Mouse (Mus musculus) testis, adult 2 months (tissue): ENCODE data around the gene Vegfa.

ENCODE experiments used
- CTCF ChIP-seq: fragments of 200-500 bp; IDR thresholded peaks from 2 replicates; pipeline ENCODE4 v1.5.1; 2012; ENCODE audit warnings: low read depth, mild to moderate bottlenecking, inconsistent platforms, low read length, moderate library complexity; ENCODE audit not compliant: control insufficient read depth, insufficient read depth, insufficient replicate concordance
- POLR2A ChIP-seq: fragments of 200-500 bp; IDR thresholded peaks from 2 replicates; pipeline ENCODE4 v1.6.1; 2012; ENCODE audit warnings: low read depth, mild to moderate bottlenecking, inconsistent platforms, low read length, moderate library complexity; ENCODE audit not compliant: control insufficient read depth

GRCm38 (mm10) chr17:46040561-46040960, 8.4 kb upstream of the Vegfa start:
- TF ChIP-seq POLR2A = no peak
- no peak for TF ChIP-seq CTCF
